Mouse (Mus musculus) layer of hippocampus, postnatal 36 days (tissue): Measurements from ENCODE around the gene 4930539E08Rik. TPM values are rescaled to one million over a fixed set of nuclear protein-coding genes. Genes with fewer than 3 reads are reported as not detected.
A peak's percentile ranks its signal among the peaks of the same experiment; 100 is the strongest.

ENCODE experiments used
- DNase-seq, 2 experiments: peaks; one replicate each; pipeline ENCODE4 v3.0.0; 2022
- total RNA-seq, 2 experiments: library from RNA; stranded (reverse); gene quantifications; 2 replicates each; pipeline ENCODE4 v1.2.3; 2021

4930539E08Rik gene
- total RNA-seq, 2 experiments from 2014 or later = 3.2 to 4.6 TPM

DNA sequence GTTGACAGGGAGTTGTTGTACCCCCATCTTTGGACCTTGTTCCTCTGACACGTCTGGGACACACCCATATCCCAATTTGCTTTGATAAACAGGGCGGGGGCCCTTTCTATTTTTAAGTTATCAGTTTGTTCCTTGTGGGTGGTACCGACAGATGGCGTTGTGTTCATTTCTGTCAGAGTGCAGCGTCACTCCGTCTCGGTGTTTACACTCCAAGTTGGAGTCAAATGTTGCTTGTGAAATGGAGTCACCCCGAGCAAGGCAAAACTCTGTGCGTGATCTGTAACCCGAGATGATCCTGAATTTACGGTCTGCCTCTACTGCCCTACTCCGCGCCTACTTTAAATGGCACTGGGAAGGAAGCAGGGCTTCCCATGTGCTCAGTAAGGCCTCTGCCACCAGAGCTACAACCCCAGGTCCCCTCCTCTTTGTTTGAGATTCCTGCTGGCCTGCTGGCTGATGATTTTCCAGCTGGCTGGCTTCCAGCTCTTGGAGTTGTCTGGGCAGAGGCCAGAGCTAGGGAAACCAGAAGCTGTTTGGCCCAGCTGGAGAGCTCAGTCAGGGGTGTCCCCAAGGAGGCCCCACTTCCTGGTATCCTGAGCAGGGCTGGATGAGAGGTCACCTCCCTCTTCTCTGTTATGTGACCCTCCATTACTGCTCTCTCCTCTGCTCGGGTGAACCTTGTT is 15.4 kb upstream of the 4930539E08Rik start:
- peak; percentile 51 to 54 for DNase-seq

GRCm38 (mm10) chr17:28929369-28929768 is 14.2 kb upstream of the 4930539E08Rik start:
- DNase-seq = no peak

GRCm38 (mm10) chr17:28928004-28928403 is 12.9 kb upstream of the 4930539E08Rik start:
- no peak for DNase-seq

DNA sequence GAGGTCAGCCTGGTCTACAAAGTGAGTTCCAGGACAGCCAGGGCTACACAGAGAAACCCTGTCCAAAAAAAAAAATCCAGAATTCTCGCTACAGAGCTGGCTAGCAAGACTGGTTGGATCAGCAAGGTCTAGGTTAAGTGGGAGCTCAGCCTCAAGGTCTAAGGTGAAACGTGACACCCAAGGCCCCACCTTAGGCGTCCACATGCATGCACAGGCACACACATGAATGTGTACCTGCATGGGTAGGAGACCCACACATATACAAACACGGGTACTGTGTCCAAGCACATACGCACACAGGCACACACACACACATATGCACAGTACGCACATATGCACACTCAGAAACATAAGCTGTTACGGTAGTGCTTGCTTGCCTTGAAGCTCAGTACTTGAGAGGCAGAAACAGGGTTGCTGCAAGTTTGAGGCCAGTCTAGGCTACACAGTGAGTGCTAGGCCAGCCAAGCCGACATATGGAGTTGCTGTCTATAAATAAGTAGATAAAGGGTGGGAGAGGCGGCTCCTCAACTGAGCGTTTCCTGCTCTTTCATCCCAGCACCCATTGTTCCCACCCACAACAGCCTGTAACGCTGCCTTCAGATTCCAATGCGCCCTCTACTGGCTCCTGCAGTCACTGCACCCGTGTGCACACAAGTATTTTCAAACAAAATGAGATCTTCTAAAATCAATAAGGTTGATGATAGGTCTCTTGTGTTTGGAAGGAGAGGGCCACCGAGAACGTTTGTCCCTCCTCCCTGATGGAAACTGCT is 11.9 kb upstream of the 4930539E08Rik start:
- DNase-seq = peak in 1 of 2 experiments; percentile 33

DNA sequence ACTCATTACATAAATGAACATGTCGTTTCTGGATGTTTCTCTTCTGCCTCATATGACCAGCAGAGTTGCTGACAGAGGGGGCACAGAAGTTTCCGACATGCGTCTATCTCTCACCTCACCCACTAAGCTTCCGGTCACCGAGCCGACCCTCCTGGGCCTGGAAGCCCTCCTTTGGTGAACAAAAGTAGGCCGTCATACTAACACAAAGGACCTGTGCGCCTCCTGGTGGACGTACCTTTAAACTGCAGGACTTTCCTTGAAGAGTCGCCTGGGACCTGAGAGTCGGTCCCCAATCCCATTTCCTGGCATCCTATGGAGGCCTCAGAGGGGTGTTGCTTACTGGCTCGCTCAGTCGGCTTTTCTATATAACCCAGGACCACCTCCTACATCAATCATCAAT is 11.3 kb upstream of the 4930539E08Rik start:
- DNase-seq = peak; percentile 71 to 78

GRCm38 (mm10) chr17:28924957-28925595 is 10.0 kb upstream of the 4930539E08Rik start:
- no peak for DNase-seq

DNA sequence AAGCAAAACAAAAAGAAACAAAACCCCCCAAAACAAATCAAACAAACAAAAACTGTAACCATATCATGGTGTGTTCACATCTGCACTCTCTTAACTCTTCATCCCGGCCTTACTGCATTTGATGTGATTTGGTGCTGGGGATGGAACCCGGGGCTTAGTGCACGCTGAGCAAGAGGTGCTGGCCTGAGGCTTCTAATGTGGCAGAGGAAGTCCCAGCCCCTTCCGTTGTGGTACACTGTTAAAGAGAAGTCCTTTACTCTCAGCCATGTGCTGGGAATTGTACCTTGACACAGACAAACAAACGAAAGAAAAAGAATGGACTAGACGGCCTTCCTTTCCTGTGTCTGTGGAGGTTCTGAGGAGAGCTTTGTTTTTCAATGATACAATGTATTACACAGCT is 7.0 kb upstream of the 4930539E08Rik start:
- no peak for DNase-seq

- no peak for DNase-seq
Observed at GRCm38 (mm10) chr17:28921086-28921485, 6.0 kb upstream of the 4930539E08Rik start.

GRCm38 (mm10) chr17:28916520-28916919 is 1.4 kb upstream of the 4930539E08Rik start:
- DNase-seq = no peak

DNA sequence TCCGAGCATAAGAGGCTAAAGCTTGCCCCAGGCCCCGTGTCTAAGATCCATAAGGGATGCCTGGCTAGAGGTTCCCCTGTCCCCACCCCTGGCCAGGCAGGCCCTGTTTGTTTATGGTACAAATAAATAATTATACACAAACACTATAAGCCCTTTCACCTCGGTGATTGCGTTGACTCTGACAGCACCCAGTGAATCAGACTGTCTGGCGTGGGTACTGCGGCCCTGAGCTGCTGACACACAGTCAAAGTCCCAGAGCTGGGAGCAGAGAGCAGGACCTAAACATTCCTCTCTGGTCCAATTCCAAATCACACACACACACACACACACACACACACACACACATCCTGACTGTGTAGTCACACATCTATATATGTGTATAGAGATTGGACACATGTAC is 1.2 kb downstream of the 4930539E08Rik start:
- no peak for DNase-seq

- no peak for DNase-seq
Observed at GRCm38 (mm10) chr17:28913200-28913599, 1.9 kb downstream of the 4930539E08Rik start.

- no peak for DNase-seq
Observed at GRCm38 (mm10) chr17:28910139-28910538, 5.0 kb downstream of the 4930539E08Rik start.

- no peak for DNase-seq
Observed at GRCm38 (mm10) chr17:28909252-28909941, 5.7 kb downstream of the 4930539E08Rik start.

DNA sequence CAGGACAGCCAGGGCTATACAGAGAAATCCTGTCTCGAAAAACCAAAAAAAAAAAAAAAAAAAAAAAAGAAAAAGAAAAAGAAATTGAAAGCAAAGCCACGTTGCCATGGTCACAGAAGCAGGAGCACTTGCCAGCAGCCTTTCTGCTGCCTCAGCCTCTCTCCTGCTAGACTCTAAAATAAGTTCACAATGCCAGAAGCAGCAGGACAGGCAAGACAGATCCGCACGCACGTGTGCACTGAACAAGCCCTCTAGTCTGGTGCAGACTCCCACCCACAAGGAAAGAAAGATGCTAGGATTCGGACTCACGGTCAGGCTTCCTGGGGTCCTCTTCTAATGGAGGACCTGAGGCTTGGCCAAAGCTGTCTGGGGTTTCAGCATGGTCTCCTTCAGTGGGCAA is 7.2 kb downstream of the 4930539E08Rik start:
- DNase-seq = peak; percentile 14 to 37

DNA sequence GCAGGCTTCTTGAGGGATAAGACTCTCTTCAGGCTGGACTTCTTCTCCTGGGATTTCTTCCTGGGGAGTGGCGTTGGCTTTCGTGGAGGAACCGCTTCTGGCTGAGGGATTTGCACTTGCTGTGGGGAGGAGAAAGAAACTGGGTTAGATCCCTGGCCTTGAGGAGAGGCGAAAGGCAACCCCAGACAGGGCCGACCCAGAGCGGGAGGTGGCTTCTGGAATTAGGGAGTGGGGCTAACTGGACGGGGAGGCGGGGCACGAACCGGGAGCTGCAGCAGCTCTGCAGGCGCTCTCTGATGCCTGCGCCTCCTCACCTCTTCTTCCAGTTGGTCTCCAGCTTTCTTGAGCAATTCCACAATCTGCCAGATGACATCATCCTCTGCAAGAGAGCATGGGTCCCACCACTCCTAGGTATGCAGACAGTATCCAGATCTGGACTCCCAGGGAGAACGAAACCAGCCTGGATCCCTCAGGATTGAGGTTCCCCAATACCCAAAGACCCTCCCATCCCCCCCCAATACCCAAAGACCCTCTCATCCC is 9.7 kb downstream of the 4930539E08Rik start:
- no peak for DNase-seq

DNA sequence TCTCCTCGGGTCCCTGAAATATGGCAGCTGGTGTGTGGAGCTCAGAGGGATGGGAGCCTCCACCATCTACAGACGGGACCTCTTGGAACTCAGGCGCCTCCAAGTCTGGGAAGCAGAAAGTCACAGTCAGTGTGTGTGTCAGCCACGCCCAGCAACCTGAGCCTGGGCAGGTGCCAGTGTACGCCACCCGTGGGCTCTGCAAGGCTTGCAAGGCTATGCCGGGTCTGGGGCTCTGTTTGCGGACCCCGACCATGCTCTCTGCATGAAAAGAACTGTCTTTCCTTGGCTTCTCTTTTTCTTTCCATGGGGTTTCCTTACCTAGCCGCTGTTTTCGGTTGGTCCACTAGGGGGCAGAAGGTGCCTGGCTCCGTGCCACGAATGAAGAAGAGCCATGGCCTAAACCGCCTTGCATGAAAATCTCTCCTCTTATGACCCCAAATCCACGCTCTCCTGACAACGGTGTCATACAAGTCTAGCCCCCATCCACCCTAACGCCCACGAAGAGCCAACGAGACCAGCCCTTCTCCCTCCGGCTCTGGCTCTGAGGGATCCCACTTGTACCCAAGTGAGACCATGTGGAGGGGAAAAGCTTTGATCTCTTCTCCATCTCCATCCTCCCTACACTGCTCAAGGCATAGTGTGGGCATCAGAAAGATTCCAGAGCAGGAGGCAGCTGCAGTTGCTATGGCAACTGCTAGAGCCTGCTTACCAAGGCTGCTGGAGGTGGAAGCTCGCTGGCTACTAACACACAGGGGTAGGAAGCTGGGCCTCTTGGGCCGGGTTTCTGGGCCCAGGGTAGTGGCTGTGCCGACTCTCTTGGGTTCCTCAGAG is 10.4 kb downstream of the 4930539E08Rik start:
- peak; percentile 42 to 56 for DNase-seq

GRCm38 (mm10) chr17:28901559-28901958 is 13.6 kb downstream of the 4930539E08Rik start:
- no peak for DNase-seq

DNA sequence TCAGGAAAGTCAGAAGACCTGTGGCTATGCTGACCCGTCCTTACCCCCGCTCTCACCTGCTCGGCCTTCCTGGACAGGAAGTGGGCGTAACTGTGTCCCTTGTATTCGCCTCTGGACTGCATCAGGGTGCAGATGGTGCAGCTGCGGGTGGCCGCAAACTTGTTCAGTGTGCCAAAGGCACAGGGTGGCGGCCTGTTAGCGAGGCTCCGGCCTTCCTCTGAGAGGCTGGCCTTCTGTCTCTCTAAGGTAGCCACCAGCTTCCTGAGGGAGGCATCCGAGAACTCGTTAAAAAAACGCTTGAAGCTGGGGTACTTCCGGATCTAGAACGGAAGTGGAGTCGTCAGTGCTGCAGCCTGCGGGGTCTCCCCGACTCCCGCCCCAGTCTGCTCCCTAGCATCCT is 15.7 kb downstream of the 4930539E08Rik start:
- DNase-seq = no peak

DNA sequence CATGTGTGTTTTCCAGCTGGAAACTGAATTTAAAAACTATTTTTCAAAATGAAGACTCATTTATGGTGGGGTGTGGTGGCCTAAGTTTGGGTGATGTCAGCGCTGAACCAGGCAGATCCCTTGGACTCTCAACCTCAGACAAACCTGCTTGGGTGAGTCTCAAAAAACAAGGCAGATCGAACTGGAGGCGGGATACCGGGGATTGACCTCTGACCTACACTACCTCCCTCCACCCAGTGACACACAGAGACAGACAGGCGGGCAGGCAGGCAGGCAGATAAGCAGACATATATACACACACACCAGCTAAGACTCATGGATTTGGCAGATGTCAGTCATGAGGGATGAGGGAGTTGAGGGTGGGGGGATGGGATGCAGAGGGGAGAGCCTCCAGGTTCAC is 16.9 kb downstream of the 4930539E08Rik start:
- no peak for DNase-seq

GRCm38 (mm10) chr17:28897817-28898216 is 17.3 kb downstream of the 4930539E08Rik start:
- DNase-seq = no peak

DNA sequence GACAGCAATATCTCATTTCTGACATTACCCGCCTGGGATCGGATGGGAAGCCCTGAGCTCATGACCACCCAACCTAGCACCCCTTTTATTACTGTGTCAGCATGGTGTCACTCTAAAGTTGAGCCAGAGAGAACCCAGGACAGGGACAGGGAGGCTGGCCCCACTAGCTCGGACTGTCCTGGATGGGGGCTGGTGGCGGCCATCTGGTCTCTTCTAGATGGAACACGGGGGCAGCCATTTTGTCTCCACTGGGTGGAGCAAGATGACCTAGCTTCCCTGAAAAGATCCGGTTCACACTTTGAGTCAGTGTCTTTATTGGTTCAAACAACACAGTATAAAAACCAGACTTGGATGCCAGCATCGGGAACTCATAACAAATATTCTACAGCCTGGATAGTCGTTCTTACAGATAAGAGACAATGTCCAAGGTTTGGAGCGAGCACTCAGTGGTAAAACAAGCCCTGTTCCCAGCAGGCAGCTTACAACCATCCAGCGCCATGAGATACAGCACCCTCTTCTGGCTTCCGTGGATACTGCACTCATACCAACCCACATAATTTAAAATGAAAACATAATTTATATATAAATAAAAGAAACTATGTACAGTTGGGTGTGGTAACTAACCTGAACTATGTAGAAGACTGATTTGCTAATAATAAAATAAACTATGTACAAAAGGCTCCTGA is 18.9 kb downstream of the 4930539E08Rik start:
- DNase-seq = no peak
